Mouse (Mus musculus) E14TG2a.4 (cell line): ENCODE results near the gene Smyd3.

Experiments used
- CTCF ChIP-seq: conservative IDR thresholded peaks from 2 replicates; pipeline ENCODE4 v1.5.1; 2014; ENCODE audit warnings: low read length
- NANOG ChIP-seq: IDR thresholded peaks from 2 replicates; pipeline ENCODE4 v1.6.1; 2014; ENCODE audit warnings: borderline replicate concordance, low read length, mixed read lengths
- POU5F1 ChIP-seq: IDR thresholded peaks from 2 replicates; pipeline ENCODE4 v1.6.1; 2014; ENCODE audit warnings: low read length, borderline replicate concordance

- TF ChIP-seq CTCF = no peak
- TF ChIP-seq POU5F1 = no peak
- no peak for TF ChIP-seq NANOG
Measured at GRCm38 (mm10) chr1:178992503-178992902, 525.3 kb downstream of the Smyd3 start.
